Mouse (Mus musculus): Measurements from ENCODE around the gene C2cd2l. TPM values are rescaled to one million over a fixed set of nuclear protein-coding genes. Genes with fewer than 3 reads are reported as not detected.

Gene C2cd2l
- polyA plus RNA-seq, 1 experiment: 18.8 TPM

- no peak for TF ChIP-seq MAX (IDR thresholded peaks at IDR 0.05)
- no peak for TF ChIP-seq FOSL1 (IDR thresholded peaks at IDR 0.05; ENCODE audit: insufficient read depth, low read length, poor library complexity, severe bottlenecking)
- TF ChIP-seq MYOG (IDR thresholded peaks at IDR 0.05; ENCODE audit: control insufficient read depth, extremely low read depth, insufficient read length): no peak
- TF ChIP-seq MYOD1 (IDR thresholded peaks at IDR 0.05; ENCODE audit: control insufficient read depth, insufficient read length, low read depth): no peak
- no peak for TF ChIP-seq CTCF (IDR thresholded peaks at IDR 0.05; ENCODE audit: control insufficient read depth, insufficient read depth, insufficient read length)
- no peak for TF ChIP-seq USF1 (IDR thresholded peaks at IDR 0.05; ENCODE audit: low read depth)
- TF ChIP-seq CEBPB (IDR thresholded peaks at IDR 0.05; ENCODE audit: low read depth): no peak
- no peaks in the 10 kb centered on the region for H3K36me3 ChIP-seq (ENCODE audit: control insufficient read depth, insufficient read depth)
- H3K79me3 ChIP-seq (ENCODE audit: low read depth): no peaks in the 10 kb centered on the region
- no peak overlapping the region for H3K4me3 ChIP-seq (ENCODE audit: insufficient read depth, poor library complexity, severe bottlenecking)
- no peaks in the 10 kb centered on the region for H3K79me2 ChIP-seq (ENCODE audit: control insufficient read depth, insufficient read depth)
- H3K27me3 ChIP-seq (ENCODE audit: control insufficient read depth, insufficient read depth, insufficient read length): peaks cover 4% of the 10 kb centered on the region
- no peak overlapping the region for H3ac ChIP-seq (ENCODE audit: control insufficient read depth, insufficient read length, low read depth)
These were observed 51.0 kb downstream of the C2cd2l start for GRCm38 (mm10) chr9:44269077-44269476.

DNA sequence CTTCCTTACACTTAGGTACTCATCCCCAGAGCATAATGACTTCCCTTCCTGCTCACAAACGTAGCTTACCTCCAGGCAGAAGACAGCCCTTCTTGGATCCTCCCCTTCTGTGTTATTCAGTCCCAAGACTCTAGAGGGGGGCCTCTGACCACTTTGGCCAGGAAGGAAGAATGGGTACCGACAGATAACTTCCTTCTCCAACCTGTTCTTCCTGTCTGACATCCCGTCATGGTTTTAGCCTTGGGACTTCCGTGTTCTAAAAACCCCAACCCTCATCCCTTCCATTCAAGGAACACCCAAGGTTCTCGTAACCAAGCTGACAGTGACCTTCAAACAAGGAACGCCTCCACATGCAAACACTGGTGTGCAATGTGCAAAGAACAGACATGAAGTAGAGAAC is 51.7 kb downstream of the C2cd2l start, which contains the start of gene Nlrx1:
Gene Nlrx1 (minus strand): TSS at position 168 of the 400 bp plus-strand sequence.
- Histone ChIP-seq H3K4me3 (ENCODE audit: insufficient read depth, poor library complexity, severe bottlenecking) (peak within 1 kb of the TSS; percentile 6), H3K27me3 (ENCODE audit: control insufficient read depth, insufficient read depth, insufficient read length) (peaks cover 2% of the 10 kb centered on the region), H3ac (ENCODE audit: control insufficient read depth, insufficient read length, low read depth) (peak within 1 kb of the TSS; percentile 79), H3K79me2 (ENCODE audit: control insufficient read depth, insufficient read depth) (no peaks in the 10 kb centered on the region), H3K36me3 (ENCODE audit: control insufficient read depth, insufficient read depth) (no peaks in the 10 kb centered on the region), H3K79me3 (ENCODE audit: low read depth) (no peaks in the 10 kb centered on the region)
- TF ChIP-seq USF1 (IDR thresholded peaks at IDR 0.05; ENCODE audit: low read depth): no peak
- TF ChIP-seq MAX (IDR thresholded peaks at IDR 0.05): no peak
- TF ChIP-seq MYOG (IDR thresholded peaks at IDR 0.05; ENCODE audit: control insufficient read depth, extremely low read depth, insufficient read length): no peak
- TF ChIP-seq MYOD1 (IDR thresholded peaks at IDR 0.05; ENCODE audit: control insufficient read depth, insufficient read length, low read depth): no peak
- TF ChIP-seq CEBPB (IDR thresholded peaks at IDR 0.05; ENCODE audit: low read depth): no peak
- TF ChIP-seq FOSL1 (IDR thresholded peaks at IDR 0.05; ENCODE audit: insufficient read depth, low read length, poor library complexity, severe bottlenecking): no peak
- no peak for TF ChIP-seq CTCF (IDR thresholded peaks at IDR 0.05; ENCODE audit: control insufficient read depth, insufficient read depth, insufficient read length)

DNA sequence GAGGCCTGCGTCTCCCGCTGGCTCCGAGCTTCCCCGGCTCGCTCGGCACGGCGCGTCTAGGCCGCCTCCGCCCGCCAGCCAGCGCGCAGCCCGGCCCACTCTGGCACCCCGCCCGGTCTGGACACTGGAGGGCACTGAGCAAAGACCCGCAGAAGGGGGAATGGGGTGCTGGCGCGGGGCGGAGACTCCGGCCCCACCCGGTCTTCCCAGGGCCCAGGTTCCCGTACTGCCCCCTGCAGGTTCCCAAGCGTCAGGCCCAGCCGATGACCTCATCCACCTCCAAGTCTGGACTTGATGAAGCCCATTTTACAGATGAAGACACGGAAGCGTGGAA is 52.1 kb downstream of the C2cd2l start:
- TF ChIP-seq CTCF (IDR thresholded peaks at IDR 0.05; ENCODE audit: control insufficient read depth, insufficient read depth, insufficient read length) (peak; percentile 54), FOSL1 (IDR thresholded peaks at IDR 0.05; ENCODE audit: insufficient read depth, low read length, poor library complexity, severe bottlenecking) (no peak), MAX (IDR thresholded peaks at IDR 0.05) (no peak), MYOD1 (IDR thresholded peaks at IDR 0.05; ENCODE audit: control insufficient read depth, insufficient read length, low read depth) (no peak), USF1 (IDR thresholded peaks at IDR 0.05; ENCODE audit: low read depth) (no peak)
- no peaks in the 10 kb centered on the region for H3K79me2 ChIP-seq (ENCODE audit: control insufficient read depth, insufficient read depth)
- no peaks in the 10 kb centered on the region for H3K36me3 ChIP-seq (ENCODE audit: control insufficient read depth, insufficient read depth)
- H3K4me3 ChIP-seq (ENCODE audit: insufficient read depth, poor library complexity, severe bottlenecking): peak overlapping the region; percentile 6
- peak overlapping the region; percentile 79 for H3ac ChIP-seq (ENCODE audit: control insufficient read depth, insufficient read length, low read depth)
- H3K27me3 ChIP-seq (ENCODE audit: control insufficient read depth, insufficient read depth, insufficient read length): no peaks in the 10 kb centered on the region
- no peaks in the 10 kb centered on the region for H3K79me3 ChIP-seq (ENCODE audit: low read depth)

- TF ChIP-seq CTCF (IDR thresholded peaks at IDR 0.05; ENCODE audit: control insufficient read depth, insufficient read depth, insufficient read length) (no peak), MAX (IDR thresholded peaks at IDR 0.05) (no peak), USF1 (IDR thresholded peaks at IDR 0.05; ENCODE audit: low read depth) (no peak), CEBPB (IDR thresholded peaks at IDR 0.05; ENCODE audit: low read depth) (no peak), MYOG (IDR thresholded peaks at IDR 0.05; ENCODE audit: control insufficient read depth, extremely low read depth, insufficient read length) (no peak), MYOD1 (IDR thresholded peaks at IDR 0.05; ENCODE audit: control insufficient read depth, insufficient read length, low read depth) (no peak), FOSL1 (IDR thresholded peaks at IDR 0.05; ENCODE audit: insufficient read depth, low read length, poor library complexity, severe bottlenecking) (no peak)
- Histone ChIP-seq H3K27me3 (ENCODE audit: control insufficient read depth, insufficient read depth, insufficient read length) (no peaks in the 10 kb centered on the region), H3K36me3 (ENCODE audit: control insufficient read depth, insufficient read depth) (no peaks in the 10 kb centered on the region), H3K79me2 (ENCODE audit: control insufficient read depth, insufficient read depth) (no peaks in the 10 kb centered on the region), H3ac (ENCODE audit: control insufficient read depth, insufficient read length, low read depth) (peak overlapping the region; percentile 79), H3K4me3 (ENCODE audit: insufficient read depth, poor library complexity, severe bottlenecking) (peak overlapping the region; percentile 6), H3K79me3 (ENCODE audit: low read depth) (no peaks in the 10 kb centered on the region)
These were observed 52.6 kb downstream of the C2cd2l start for GRCm38 (mm10) chr9:44267319-44268026.

- Histone ChIP-seq H3K4me3 (ENCODE audit: insufficient read depth, poor library complexity, severe bottlenecking) (no peak overlapping the region), H3K27me3 (ENCODE audit: control insufficient read depth, insufficient read depth, insufficient read length) (no peaks in the 10 kb centered on the region)
- TF ChIP-seq MAX (IDR thresholded peaks at IDR 0.05): no peak
- TF ChIP-seq CEBPB (IDR thresholded peaks at IDR 0.05; ENCODE audit: low read depth): no peak
- TF ChIP-seq FOSL1 (IDR thresholded peaks at IDR 0.05; ENCODE audit: insufficient read depth, low read length, poor library complexity, severe bottlenecking): no peak
- TF ChIP-seq MYOG (IDR thresholded peaks at IDR 0.05; ENCODE audit: control insufficient read depth, extremely low read depth, insufficient read length): no peak
- TF ChIP-seq MYOD1 (IDR thresholded peaks at IDR 0.05; ENCODE audit: control insufficient read depth, insufficient read length, low read depth): no peak
- TF ChIP-seq USF1 (IDR thresholded peaks at IDR 0.05; ENCODE audit: low read depth): no peak
- TF ChIP-seq CTCF (IDR thresholded peaks at IDR 0.05; ENCODE audit: control insufficient read depth, insufficient read depth, insufficient read length): no peak
These were observed 53.4 kb downstream of the C2cd2l start for GRCm38 (mm10) chr9:44266478-44267226.

More at GRCm38 (mm10) chr9:44266478-44267226, 53.4 kb downstream of the C2cd2l start:
- H3ac ChIP-seq (ENCODE audit: control insufficient read depth, insufficient read length, low read depth): no peak overlapping the region
- H3K79me2 ChIP-seq (ENCODE audit: control insufficient read depth, insufficient read depth): no peaks in the 10 kb centered on the region
- no peaks in the 10 kb centered on the region for H3K79me3 ChIP-seq (ENCODE audit: low read depth)
- no peaks in the 10 kb centered on the region for H3K36me3 ChIP-seq (ENCODE audit: control insufficient read depth, insufficient read depth)
